Mouse (Mus musculus) T-helper 1 cell (primary cell): ENCODE measurements around the gene Wfdc21.

Experiments
- in situ Hi-C: fragments of 300-600 bp; cut with MboI, MseI; formaldehyde crosslinking; loops from one replicate; pipeline ENCODE4 v1.15.1; 2025; ENCODE audit warnings: high pct_unique_total_duplicates

The Wfdc21 gene

GRCm38 (mm10) chr11:83753581-83754181 is 6.9 kb downstream of the Wfdc21 start, which contains the start of gene Heatr6:
Gene Heatr6 (plus strand): TSS chr11:83753696.
- in situ Hi-C loops, result no loop called here

- in situ Hi-C loops, result no loop called here
These were observed 7.5 kb downstream of the Wfdc21 start for GRCm38 (mm10) chr11:83754227-83754626.

DNA sequence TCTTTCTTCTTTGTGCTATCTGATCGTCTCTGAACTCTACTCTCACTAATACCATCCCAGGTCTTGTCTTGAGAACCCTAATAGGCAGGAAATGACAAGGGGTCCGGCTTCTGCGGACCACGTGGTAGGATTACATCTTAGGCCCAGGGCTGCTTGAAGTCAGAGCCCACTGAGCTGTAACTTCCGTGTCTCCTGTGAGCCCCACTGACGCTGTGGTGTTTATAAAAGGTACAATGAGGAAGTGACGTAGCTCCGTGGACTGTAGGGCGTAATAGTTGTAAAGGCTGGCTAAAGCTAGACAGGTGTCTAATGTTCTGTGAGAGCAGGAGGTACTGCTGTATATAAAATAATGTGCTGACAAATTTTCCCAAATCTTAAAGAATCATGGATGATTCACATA is 20.6 kb downstream of the Wfdc21 start:
- in situ Hi-C loops, result no loop called here

- in situ Hi-C loops, result no loop called here
These were observed 22.2 kb downstream of the Wfdc21 start for GRCm38 (mm10) chr11:83768976-83769375.

GRCm38 (mm10) chr11:83771014-83771413 is 24.3 kb downstream of the Wfdc21 start:
- in situ Hi-C loops, result no loop called here

- in situ Hi-C loops, result no loop called here
These were observed 25.6 kb downstream of the Wfdc21 start for GRCm38 (mm10) chr11:83772341-83772740.

- in situ Hi-C loops, result no loop called here
These were observed 27.0 kb downstream of the Wfdc21 start for GRCm38 (mm10) chr11:83773691-83774090.

DNA sequence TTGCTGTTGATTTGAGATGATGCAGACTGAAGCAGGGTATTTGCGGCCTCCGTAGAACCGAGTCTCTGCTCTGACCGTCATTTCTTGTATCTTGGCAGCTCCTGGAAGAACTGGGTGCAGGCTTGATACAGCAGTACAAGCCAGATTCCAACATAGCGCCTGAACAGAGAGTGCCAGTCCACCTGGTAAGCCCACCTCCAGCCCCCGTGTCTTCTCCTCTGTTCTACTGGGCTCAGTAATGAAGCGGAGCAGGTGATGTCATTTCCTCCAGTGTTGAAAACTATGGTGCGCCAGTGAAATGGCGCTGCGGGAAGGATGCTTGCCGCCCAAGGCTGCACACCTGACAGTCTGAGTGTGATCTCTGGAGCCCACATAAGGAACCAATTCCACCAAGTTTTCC is 27.6 kb downstream of the Wfdc21 start:
- in situ Hi-C loops, result no loop called here

GRCm38 (mm10) chr11:83776798-83777197 is 30.1 kb downstream of the Wfdc21 start:
- in situ Hi-C loops, result no loop called here

- in situ Hi-C loops, result no loop called here
These were observed 37.3 kb downstream of the Wfdc21 start for GRCm38 (mm10) chr11:83783931-83784600.

GRCm38 (mm10) chr11:83784661-83785060 is 37.9 kb downstream of the Wfdc21 start:
- in situ Hi-C loops, result no loop called here

DNA sequence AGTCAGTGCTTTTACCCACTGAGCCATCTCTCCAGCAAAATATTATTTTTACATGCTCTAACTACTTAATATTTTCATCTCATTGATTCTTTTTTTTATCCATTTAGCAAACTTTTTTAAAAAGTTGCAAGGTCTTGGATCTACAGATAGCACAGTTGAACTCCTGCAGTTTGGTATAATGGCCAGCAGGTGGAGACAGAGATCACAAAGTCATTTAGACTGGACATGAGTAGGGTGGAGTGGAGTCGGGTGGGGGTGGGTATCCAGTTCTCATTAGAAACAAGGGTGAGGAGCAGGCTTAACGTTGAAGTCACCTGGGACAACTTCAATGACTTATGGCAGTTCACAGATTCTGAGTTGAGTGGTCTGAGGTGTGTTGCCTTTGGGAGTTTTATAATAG is 38.6 kb downstream of the Wfdc21 start:
- in situ Hi-C loops, result no loop called here

DNA sequence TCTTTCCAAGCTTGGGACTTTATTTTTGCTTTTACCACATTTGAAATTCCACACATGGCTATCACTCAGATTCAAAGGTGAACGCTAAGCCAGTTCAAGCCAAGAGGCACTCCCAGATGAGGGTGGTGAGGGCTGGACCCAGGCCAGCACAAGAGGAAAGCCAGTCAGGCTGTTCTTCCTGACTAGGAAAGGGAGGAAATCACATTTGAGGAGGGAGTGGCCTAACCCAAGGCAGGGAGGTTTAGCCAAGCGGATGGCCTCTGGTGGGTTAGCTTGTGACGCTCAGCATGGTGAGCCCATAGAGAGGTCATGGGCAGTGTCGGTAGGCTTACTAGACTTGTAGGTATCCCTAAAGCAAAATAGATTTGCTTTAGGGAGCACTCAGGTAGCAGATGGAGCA is 40.1 kb downstream of the Wfdc21 start:
- in situ Hi-C loops, result no loop called here

- in situ Hi-C loops, result no loop called here
These were observed 40.8 kb downstream of the Wfdc21 start for GRCm38 (mm10) chr11:83787401-83788021.

DNA sequence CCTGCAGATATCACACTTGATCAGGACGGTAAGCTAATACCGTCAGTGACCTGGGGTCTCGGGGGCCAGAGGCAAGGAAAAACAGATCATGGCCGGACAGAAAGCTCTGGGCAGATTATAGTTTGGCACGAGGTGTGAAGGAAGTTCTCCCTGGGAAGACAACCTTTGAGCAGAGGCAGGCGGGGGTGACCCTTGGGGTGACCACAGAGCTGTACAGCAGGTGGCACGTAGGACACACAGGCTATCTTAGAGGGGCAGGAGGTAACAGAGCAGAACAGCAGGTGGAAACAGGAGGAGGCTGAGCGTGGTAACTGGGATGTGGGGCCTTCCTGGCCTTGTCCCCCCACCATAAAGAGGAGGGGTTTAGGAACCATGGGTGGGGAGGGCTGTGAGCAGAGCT is 41.6 kb downstream of the Wfdc21 start:
- in situ Hi-C loops, result no loop called here

DNA sequence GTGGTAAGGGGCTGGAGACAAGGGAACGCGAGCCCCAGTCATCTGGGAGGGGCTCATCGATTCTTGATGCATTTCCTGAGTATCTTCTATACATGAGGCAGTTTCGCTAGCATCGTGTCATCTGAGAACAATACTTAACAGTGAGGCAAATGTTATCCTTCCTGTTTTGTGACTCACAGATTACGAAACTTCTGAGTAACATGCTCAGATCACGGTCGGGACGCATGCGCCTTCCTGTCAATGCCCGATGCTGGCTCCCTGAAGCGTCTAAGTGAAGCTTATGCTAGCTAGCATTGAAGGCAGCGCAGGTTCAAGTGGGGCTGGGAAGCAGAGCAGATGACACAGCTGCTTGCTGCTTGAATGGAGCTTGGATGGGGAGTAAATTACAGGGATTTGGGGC is 42.5 kb downstream of the Wfdc21 start:
- in situ Hi-C loops, result no loop called here

GRCm38 (mm10) chr11:83791133-83791532 is 44.4 kb downstream of the Wfdc21 start:
- in situ Hi-C loops, result no loop called here

DNA sequence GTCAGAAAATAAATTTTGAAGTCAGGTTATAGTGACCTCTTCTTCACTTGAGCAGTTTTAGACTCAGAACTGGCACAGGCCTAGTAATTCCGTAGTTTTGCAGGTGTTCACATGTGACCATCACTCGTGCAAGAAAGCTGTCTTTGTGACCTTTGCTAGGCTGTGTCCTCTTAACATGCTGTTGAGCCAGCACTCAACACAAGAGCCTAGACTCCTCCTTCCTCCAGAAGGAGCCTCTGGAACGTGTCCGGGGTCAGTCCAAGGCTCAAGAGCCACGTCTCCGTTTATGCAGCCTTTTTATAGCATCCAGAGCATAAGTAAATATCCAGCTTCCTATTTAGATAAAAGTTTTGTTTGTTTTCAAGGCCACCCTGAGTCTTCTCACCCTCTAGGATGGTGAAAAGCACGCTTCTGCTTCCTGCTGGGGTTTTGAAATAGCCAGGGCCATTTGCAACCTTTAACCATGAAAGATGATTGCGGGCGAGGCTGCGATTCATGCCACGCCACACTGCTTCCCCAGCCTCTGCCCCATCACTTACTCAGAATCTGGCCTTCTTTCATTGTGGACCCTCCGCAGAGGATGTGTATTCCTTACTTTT is 45.7 kb downstream of the Wfdc21 start:
- in situ Hi-C loops, result no loop called here

GRCm38 (mm10) chr11:83793264-83793663 is 46.5 kb downstream of the Wfdc21 start:
- in situ Hi-C loops, result no loop called here

DNA sequence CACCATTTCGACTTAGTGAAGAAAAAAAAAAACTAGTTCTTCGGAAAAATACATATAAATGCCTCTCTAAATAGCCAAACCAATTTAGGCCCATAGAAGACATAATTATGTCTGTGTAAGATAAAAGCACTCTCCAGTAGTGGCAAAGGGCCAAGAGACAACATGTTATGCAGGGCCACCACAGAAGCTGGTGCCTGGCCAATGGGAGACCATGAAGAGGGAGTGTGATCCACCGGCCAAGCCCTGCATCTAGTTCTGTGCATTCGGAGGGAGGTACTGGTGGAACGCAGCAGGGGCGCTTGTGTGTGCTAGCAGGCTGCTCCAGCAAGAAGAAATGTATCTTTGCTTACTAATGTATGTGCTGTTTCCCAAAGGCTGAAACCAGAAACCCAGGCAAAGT is 49.4 kb downstream of the Wfdc21 start:
- in situ Hi-C loops, result no loop called here

- in situ Hi-C loops, result no loop called here
These were observed 50.4 kb downstream of the Wfdc21 start for GRCm38 (mm10) chr11:83796980-83797608.

GRCm38 (mm10) chr11:83799871-83800430 is 53.2 kb downstream of the Wfdc21 start:
- in situ Hi-C loops, result loop anchor here (5.0 kb wide), 1 partner anchor 117 kb away; no protein-coding TSS in a partner anchor
